ENCODE assay signal across 9 mouse cellular contexts in genomic region chr2:71580632-71581466, GRCm38 (mm10). TPM values are rescaled to one million over a fixed set of nuclear protein-coding genes. Genes with fewer than 3 reads are reported as not detected.
DNase-seq lines count a peak whose midpoint lies in the region; ATAC-seq lines count a peak whose summit lies in the region.
"Had no signal": no experiment of that assay in that cellular context is flagged by ENCODE, and none has a peak within 500 bp of the region (broad histone marks: within the 10 kb centered on the region; RNA-seq: fewer than 3 reads in every experiment).

No protein-coding gene starts in this region.

- DNase-seq in B cell, adult 2 months, result peak; percentile 58 to 61
- peak; percentile 61 to 84 for DNase-seq in adrenal gland, adult (ENCODE audit: inconsistent age in 2 of 2, low spot score in 1 of 2)
- peak; percentile 72 for DNase-seq in forebrain, embryonic 10.5 days (ENCODE audit: extremely low spot score, low spot score)
- DNase-seq in kidney, postnatal 10 days, result peak; percentile 81
- peak; percentile 82 for DNase-seq in neural tube, embryonic 11.5 days (ENCODE audit: low spot score)
- DNase-seq in thymus, postnatal 0 days (ENCODE audit: low spot score), result peak; percentile 65

- H3K4me1 ChIP-seq in forebrain, embryonic 10.5 days, result peaks cover 19% of the 10 kb centered on the region
- peaks cover 9% of the 10 kb centered on the region for H3K4me1 ChIP-seq in heart, embryonic 15.5 days (replicated peaks)
- H3K4me1 ChIP-seq in liver, embryonic 16.5 days (ENCODE audit: control insufficient read depth, low read depth, low read length), result no peaks in the 10 kb centered on the region; the same call in 1 of the 2 replicates
- no peaks in the 10 kb centered on the region for H3K4me1 ChIP-seq in neural tube, embryonic 11.5 days (ENCODE audit: control insufficient read depth, insufficient read depth, low read length)

- H3K27me3 ChIP-seq in forebrain, embryonic 10.5 days (ENCODE audit: poor library complexity, severe bottlenecking), result peaks cover 36% of the 10 kb centered on the region
- 0 out of 2 replicates have a peak, but pooled peaks cover 2% of the 10 kb centered on the region for H3K27me3 ChIP-seq in heart, embryonic 15.5 days
- peaks cover 20% of the 10 kb centered on the region for H3K27me3 ChIP-seq in liver, embryonic 16.5 days (ENCODE audit: control insufficient read depth, insufficient read depth, low read depth, low read length)
- no peaks in the 10 kb centered on the region for H3K27me3 ChIP-seq in neural tube, embryonic 11.5 days (ENCODE audit: control insufficient read depth, insufficient read depth, low read length)

- H3K36me3 ChIP-seq in forebrain, embryonic 10.5 days (replicated peaks), result no peaks in the 10 kb centered on the region
- no peaks in the 10 kb centered on the region for H3K36me3 ChIP-seq in heart, embryonic 15.5 days
- no peaks in the 10 kb centered on the region for H3K36me3 ChIP-seq in liver, embryonic 16.5 days (ENCODE audit: control insufficient read depth, insufficient read depth)
- H3K36me3 ChIP-seq in neural tube, embryonic 11.5 days (ENCODE audit: control insufficient read depth, insufficient read depth, low read length), result no peaks in the 10 kb centered on the region

- H3K4me3 ChIP-seq in forebrain, embryonic 10.5 days, result peak overlapping the region; percentile 67
- H3K4me3 ChIP-seq in heart, embryonic 15.5 days, result peak overlapping the region; percentile 65
- H3K4me3 ChIP-seq in liver, embryonic 16.5 days (ENCODE audit: low read depth, low read length), result peak overlapping the region; percentile 55
- peak overlapping the region; percentile 46 for H3K4me3 ChIP-seq in neural tube, embryonic 11.5 days (ENCODE audit: low read depth, low read length)
- H3K4me3 ChIP-seq: erythroblast, embryonic 14.5 days had no signal

- WGBS in forebrain, embryonic 10.5 days, result 12% methylated on average over 50 of the region's 50 CpGs
- 8% methylated on average over 50 of the region's 50 CpGs for WGBS in heart, embryonic 15.5 days
- WGBS in liver, embryonic 16.5 days (ENCODE audit: insufficient replicate concordance), result 6% methylated on average over 50 of the region's 50 CpGs
- WGBS in neural tube, embryonic 11.5 days, result 12% methylated on average over 50 of the region's 50 CpGs

- peaks cover 5% of the 10 kb centered on the region; the same call in 1 of the 2 replicates for H3K9me3 ChIP-seq in forebrain, embryonic 10.5 days
- no peaks in the 10 kb centered on the region for H3K9me3 ChIP-seq in heart, embryonic 15.5 days (replicated peaks)
- no peaks in the 10 kb centered on the region for H3K9me3 ChIP-seq in liver, embryonic 16.5 days (replicated peaks; ENCODE audit: control insufficient read depth, low read length)
- no peaks in the 10 kb centered on the region for H3K9me3 ChIP-seq in neural tube, embryonic 11.5 days (ENCODE audit: control insufficient read depth, low read length)

- H3K4me2 ChIP-seq in heart, embryonic 15.5 days, result peak overlapping the region; percentile 94
- peak overlapping the region; percentile 62 for H3K4me2 ChIP-seq in liver, embryonic 16.5 days (ENCODE audit: low read depth, low read length)
- peak overlapping the region; percentile 66 for H3K4me2 ChIP-seq in neural tube, embryonic 11.5 days (ENCODE audit: low read depth)

- peak overlapping the region; percentile 63 for H3K9ac ChIP-seq in heart, embryonic 15.5 days
- H3K9ac ChIP-seq in liver, embryonic 16.5 days (ENCODE audit: low read depth, low read length), result peak overlapping the region; percentile 28; the same call in 1 of the 2 replicates
- H3K9ac ChIP-seq in neural tube, embryonic 11.5 days (ENCODE audit: low read length), result peak overlapping the region; percentile 61

- peak overlapping the region; percentile 83 for H3K27ac ChIP-seq in forebrain, embryonic 10.5 days
- H3K27ac ChIP-seq in heart, embryonic 15.5 days, result no peak overlapping the region
- H3K27ac ChIP-seq in liver, embryonic 16.5 days (ENCODE audit: low read length), result no peak overlapping the region
- H3K27ac ChIP-seq in neural tube, embryonic 11.5 days (ENCODE audit: low read depth, low read length), result no peak overlapping the region

- peak; percentile 83 for ATAC-seq in heart, embryonic 15.5 days (replicated peaks; ENCODE audit: insufficient number of reproducible peaks, insufficient read depth, low FRiP score, low read depth)
- 0 out of 2 replicates have a peak, but pooled peaks have one; percentile 13 for ATAC-seq in liver, embryonic 16.5 days (ENCODE audit: low read depth)
- ATAC-seq in neural tube, embryonic 11.5 days (ENCODE audit: insufficient read depth, low FRiP score, low TSS enrichment), result peak; percentile 35; the same call in 1 of the 2 replicates

RNA-seq across cellular contexts. Expression of gene Dlx2, which starts 34.3 kb away (rescaled TPM):
- polyA plus RNA-seq in forebrain, embryonic 10.5 days (2016; fragmentation: Nextera tagmentation; extraction: Ambion mirVana), result 15.5 and 17.8 TPM in 2 replicates
- 0.11 and 0.16 TPM in 2 replicates for polyA plus RNA-seq in heart, embryonic 15.5 days (2015; fragmentation: Nextera tagmentation; extraction: Ambion mirVana)
- 0.04 TPM in 1 of 2 replicates, not detected in the other for polyA plus RNA-seq in liver, embryonic 16.5 days (2015; fragmentation: Nextera tagmentation; extraction: Ambion mirVana)
- polyA plus RNA-seq in neural tube, embryonic 11.5 days (2014; fragmentation: Nextera tagmentation; extraction: Ambion mirVana), result 2.2 TPM in 2 replicates
- polyA plus RNA-seq in thymus, postnatal 0 days (2015; fragmentation: Nextera tagmentation; extraction: Ambion mirVana), result 0.05 TPM in 1 of 2 replicates, not detected in the other

RNA-seq across cellular contexts. Expression of gene Dlx1, which starts 52.9 kb away (rescaled TPM):
- 32.5 and 32.9 TPM in 2 replicates for polyA plus RNA-seq in forebrain, embryonic 10.5 days (2016; fragmentation: Nextera tagmentation; extraction: Ambion mirVana)
- 0.13 and 0.58 TPM in 2 replicates for polyA plus RNA-seq in heart, embryonic 15.5 days (2015; fragmentation: Nextera tagmentation; extraction: Ambion mirVana)
- polyA plus RNA-seq in liver, embryonic 16.5 days (2015; fragmentation: Nextera tagmentation; extraction: Ambion mirVana), result 0.06 TPM in 1 of 2 replicates, not detected in the other
- polyA plus RNA-seq in neural tube, embryonic 11.5 days (2014; fragmentation: Nextera tagmentation; extraction: Ambion mirVana), result 1.2 and 2.5 TPM in 2 replicates
- polyA plus RNA-seq in thymus, postnatal 0 days (2015; fragmentation: Nextera tagmentation; extraction: Ambion mirVana), result 0.12 and 0.44 TPM in 2 replicates

Comparison
In these comparisons a context has a peak if more than half of its experiments do, and no peak if none do; other contexts are left out.
1. ATAC-seq: peak in every context shown above with its lines; median percentile 83 in heart, embryonic 15.5 days; 35 in neural tube, embryonic 11.5 days; 13 in liver, embryonic 16.5 days.